Mouse (Mus musculus) adipocyte (in vitro differentiated cells): ENCODE results near the gene Ccdc154.

Source experiments
- DNase-seq: peaks from one replicate; pipeline ENCODE4 v3.0.0-alpha.2; 2016; ENCODE audit warnings: low spot score

The Ccdc154 gene

DNA sequence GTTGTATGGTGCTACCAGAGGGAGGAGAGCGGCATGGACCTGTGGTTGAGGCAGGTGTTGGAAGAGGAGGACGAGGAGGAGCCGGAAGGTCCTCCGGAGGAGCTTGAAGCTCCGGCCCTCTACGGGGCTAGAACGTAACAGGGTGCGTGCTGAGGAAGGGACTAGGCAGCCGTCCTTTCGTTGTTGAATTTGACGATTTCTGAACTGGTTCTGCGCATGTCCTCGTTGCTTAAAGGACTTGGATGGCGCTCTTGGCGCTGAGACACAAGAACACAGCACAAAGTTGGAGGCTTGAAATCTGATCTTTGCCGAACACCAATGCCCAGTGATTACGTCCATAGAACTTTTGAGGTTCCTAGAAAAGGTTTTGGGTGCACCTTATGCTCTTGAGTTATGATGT is 22.7 kb downstream of the Ccdc154 start:
- DNase-seq, result peak; percentile 44

DNA sequence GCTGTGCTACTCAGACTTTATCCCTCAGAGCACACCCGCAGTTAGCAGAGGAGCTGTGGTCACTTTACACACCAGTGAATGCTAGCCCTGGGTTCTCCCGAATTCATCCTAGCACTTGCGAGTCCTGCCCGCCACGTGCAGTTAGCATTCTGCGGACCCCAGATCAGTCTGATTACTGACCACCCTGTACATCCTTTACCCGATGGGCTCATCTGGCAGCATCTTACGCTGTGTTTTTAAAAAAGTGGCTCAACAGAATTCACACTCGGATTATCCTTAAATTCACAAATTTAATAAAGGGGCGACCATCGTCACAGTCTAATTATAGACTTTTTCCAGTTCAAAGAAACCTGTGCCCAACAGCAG is 25.5 kb downstream of the Ccdc154 start:
- no peak for DNase-seq

DNA sequence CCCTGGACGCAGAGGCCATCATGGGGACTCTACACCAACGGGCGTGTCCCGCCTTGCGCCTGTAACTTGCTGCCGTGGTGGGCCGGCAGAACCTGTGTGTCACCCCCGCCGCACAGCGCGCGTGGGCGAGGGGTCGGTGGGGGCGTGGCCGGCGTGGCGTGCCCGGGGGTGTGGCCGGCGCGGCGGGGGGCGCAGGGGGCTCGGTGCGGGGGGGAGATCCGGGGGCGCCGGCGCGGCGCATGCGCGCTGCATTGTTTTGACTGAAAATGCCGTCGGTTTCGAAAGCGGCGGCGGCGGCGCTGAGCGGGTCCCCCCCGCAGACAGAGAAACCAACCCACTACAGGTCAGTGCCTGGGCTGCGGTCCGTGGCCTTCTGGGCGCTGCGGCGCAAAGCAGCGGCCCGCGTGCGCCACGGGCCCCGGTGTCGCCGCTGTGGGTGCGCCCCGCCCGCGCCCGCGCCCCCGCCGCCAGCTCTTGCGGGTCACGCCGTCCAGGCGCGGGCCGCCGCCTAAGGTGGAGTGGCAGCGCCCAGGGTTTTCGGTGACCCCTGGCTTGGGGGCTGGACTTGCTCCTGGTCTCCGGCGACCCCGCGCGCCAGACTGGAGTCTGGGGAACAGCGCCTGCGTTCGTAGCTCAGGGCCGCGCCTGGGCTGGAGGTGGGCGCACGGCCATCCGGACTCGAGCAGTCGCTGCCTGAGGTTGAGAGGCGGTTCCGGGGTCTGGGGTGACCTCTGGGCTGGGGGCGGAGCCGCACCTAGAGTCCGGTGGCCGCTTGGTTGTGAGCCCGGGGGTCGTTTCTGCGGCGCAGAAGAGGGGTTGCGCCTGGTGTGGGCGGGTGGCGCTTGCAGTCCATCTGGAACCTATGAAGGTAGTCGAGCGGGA is 26.1 kb downstream of the Ccdc154 start, which contains the start of gene Unkl:
Gene Unkl, plus strand, starts transcription at position 248 of the 882 bp plus-strand sequence.
- peak; percentile 54 for DNase-seq

DNA sequence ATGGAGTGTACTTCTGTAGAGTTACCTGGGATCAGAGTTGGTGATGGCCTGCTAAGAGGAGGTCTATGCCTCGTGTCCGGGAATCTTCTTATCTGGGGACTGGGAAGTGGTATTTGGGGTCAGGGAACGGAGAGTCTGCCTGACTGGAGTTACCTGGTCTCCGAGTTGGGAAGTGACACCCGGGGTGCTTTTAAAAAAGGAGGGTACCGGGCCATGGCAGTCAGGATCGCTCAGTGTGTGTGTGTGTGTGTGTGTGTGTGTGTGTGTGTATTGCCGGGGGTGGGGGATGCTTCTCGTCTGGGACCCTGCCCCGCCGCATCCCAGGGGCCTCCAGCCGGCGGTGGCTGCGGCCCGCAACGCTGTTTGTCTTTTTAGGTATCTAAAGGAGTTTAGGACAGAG is 26.8 kb downstream of the Ccdc154 start:
- DNase-seq, result peak; percentile 24

DNA sequence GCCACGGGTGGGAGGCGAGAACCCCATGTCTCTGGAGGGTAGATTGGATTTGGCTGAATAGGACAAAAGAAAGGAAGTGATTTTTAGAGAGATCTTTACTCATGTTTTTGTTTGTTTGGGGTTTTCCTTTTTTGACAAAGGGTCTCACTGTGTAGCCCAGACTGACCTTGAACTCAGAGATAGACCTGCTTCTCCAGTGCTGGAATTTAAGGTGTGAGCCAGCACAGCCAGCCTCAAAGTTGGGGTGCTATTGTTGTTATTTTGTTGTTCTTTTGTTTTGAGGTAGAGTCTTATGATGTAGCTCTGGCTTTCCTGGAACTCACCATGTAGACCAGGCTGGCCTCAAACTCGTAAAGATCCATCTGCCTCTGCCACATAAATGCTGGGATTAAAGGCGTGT is 40.1 kb downstream of the Ccdc154 start:
- DNase-seq, result no peak

DNA sequence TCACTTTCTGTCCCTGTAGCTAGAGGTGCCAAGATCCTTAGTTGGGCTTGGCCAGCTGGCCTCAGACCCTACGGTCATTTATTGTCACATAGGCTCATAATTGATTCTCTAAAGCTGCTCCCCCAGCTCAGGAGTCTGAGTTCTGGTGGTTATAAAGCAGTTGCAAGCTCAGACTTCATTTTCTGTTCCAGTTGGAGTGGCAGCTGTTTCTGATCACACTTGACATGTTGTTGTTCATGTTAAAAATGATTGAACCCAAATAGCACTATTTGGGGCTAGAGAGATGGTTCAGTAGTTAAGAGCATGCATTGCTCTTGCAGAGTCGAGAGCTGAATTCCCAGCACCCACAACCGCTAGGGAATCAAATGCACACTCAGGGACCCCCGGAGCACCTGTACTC is 47.7 kb downstream of the Ccdc154 start:
- no peak for DNase-seq

DNA sequence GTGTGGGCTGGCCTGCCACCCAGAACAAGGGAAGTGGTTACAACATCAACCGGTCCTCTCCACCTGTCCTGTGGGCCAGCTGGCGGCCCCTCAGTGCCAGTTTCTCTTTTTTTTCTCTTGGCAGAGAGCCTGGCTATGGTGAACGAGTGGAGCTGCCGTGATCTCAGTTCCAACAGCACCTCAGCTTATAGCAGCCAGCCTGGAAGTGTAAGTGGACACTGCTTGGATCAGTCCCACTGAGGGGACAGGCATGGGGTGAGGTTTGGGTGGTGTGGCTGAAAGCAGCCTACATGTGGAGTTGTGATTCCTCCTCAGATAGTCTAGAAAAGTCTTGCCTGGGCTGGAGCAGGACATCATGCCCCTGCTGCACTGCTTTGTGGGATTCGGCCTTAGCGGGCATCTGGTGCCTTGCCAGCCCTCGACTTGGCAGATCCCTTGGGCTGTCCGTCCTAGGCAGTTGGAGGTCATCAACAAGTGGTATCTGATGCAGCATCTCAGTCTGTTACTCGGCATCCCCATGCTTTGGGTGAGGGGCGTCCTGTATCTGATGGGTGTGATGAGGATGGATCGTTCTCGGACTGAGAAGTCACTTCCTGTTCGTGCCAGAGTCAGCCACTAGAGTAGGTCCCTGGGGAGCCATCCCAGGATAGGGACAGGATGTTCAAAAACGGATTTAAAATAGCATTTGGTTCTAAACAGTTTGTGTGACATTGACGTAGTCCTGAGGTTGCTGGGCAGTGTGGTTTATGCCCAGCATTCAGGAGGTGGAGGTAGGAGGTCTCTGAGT is 48.6 kb downstream of the Ccdc154 start:
- DNase-seq, result no peak

DNA sequence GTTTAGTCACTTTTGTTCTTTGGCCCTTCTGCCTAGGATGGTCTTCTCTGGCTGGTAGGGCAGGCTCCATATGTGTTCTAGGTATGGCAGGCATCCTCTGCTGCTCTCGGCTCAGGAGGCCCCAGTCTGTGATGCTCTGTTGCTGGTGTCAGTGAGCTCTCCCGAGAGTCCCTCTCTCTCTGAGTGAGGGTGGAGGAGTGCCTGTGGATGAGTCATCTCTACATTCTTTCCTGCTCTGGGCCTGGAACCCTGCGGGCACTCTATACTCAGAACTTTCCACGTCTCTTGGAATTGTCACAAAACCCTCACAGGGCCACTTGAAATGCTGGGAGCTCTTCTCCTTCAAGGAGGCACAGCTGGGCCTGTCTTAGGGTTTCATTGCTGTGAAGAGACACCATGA is 49.4 kb downstream of the Ccdc154 start:
- no peak for DNase-seq

DNA sequence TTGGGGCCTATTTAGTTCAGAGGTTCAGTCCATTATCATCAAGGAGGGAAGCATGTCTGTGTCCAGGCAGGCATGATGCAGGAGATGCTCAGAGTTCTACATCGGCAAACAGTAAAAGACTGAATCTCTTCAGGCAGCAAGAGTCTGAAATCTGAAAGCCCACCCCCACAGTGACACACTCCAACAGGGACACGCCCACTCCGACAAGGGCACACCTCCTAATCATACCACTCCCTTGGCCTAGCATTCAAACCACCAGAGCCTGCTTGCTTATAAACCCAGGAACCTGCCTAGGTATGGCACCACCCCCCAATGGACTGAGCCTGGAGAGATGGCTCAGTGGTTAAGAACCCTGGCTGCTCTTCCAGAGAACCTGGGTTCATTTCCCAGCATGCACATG is 53.2 kb downstream of the Ccdc154 start:
- DNase-seq, result no peak

DNA sequence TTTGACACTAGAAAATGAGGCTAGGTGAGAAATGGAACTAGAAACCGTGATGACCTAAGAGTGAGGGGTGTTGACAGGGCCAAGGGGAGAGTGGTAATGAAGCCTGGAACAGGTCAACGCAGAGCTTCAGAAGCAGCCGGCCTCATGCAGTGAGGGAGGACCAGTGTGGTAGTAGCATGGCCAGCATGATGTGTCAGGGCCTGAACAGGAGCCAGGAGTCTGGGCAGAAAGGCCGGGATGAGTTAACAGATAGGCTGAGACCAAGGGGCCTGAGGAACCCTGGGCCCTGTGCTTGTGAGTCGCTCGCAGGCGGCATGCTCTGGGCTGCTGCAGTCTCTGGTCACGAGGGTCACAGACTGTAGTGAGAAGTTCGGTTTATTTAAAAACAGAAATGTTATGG is 56.7 kb downstream of the Ccdc154 start:
- DNase-seq, result no peak

DNA sequence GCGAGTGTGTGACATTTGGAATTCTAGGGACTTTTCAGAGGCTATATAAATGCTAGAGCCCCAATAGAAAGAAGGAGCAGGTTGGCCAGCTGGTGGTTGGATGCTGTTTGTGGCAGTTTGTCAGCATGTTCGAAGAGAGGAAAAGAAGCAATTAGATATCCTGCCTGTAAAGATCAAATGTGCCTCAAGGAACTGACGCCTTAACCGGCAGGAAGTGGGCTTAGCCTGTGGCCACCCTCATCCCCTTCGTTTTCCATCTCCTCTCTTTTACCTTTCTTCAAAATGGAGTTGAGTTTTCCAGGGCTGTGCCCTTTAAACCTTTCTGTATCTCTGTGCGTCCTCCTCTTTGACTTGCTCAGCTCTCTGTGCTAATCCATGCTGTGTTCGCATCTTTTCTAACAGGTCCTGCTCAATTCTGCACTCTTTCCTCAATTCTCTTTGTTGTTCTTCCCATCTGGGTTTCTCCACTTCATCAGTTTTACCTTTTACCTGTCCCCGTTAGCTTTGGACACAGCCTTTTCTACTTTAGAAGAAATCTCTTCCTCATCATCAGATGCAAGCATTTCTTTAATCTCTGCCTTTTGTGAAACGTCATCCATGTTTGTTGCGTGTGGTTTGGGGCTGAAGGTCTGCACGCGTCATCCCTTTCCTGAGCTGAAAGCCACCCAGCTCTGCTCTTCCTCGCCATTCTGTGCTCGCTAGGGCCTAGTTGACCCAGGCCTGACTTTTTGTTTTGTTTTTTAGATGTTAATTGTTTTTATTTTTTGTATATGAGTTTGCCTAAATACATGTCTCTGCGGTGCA is 57.4 kb downstream of the Ccdc154 start:
- no peak for DNase-seq

DNA sequence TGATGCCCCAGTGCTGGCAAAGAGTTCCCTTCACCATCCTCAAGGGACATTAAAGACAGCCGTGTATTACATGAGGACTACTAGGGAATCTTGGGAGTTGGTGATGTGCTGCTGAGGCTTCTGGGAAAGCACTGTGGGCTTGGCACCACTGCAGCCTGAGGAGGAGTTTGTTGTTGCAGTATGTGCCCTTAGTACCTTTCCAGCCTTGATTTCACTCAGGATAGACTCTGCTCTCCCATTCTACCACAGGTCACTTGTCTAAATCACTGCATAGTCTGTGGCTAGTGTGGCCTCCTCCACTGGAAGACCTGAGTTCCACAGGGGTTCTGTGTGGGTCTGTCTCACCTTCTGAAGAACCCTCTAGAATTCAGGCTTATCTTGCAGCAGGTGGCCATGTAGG is 58.5 kb downstream of the Ccdc154 start:
- DNase-seq, result peak; percentile 32
